Mouse (Mus musculus) heart, embryonic 15.5 days (tissue): ENCODE results near the gene Klf2. TPM values are rescaled to one million over a fixed set of nuclear protein-coding genes. Genes with fewer than 3 reads are reported as not detected.

Experiments used
- ATAC-seq: fragments of 200-750 bp; cut with Nextera tagmentation; replicated peaks from 2 replicates; pipeline ENCODE4 v1.8.0; 2017; ENCODE audit warnings: low read depth, moderate TSS enrichment; ENCODE audit not compliant: insufficient number of reproducible peaks, insufficient read depth, low FRiP score
- H3K27ac ChIP-seq: fragments of 300-500 bp; sonication (generic); 2 replicates; pipeline ENCODE4 v1.5.1; 2015; ENCODE audit warnings: mild to moderate bottlenecking, inconsistent platforms
- H3K27me3 ChIP-seq: fragments of 300-500 bp; sonication (generic); 2 replicates; pipeline ENCODE4 v1.6.1; 2015; ENCODE audit warnings: inconsistent platforms
- H3K36me3 ChIP-seq: fragments of 300-500 bp; sonication (generic); 2 replicates; pipeline ENCODE4 v1.6.1; 2015; ENCODE audit warnings: mild to moderate bottlenecking, inconsistent platforms
- H3K4me1 ChIP-seq: fragments of 300-500 bp; sonication (generic); replicated peaks from 2 replicates; pipeline ENCODE4 v1.6.1; 2015; ENCODE audit warnings: inconsistent platforms
- H3K4me2 ChIP-seq: fragments of 300-500 bp; sonication (generic); 2 replicates; pipeline ENCODE4 v1.6.1; 2015; ENCODE audit warnings: inconsistent platforms, mild to moderate bottlenecking, moderate library complexity
- H3K4me3 ChIP-seq: fragments of 300-500 bp; sonication (generic); 2 replicates; pipeline ENCODE4 v1.5.1; 2015; ENCODE audit warnings: mild to moderate bottlenecking, inconsistent platforms
- H3K9ac ChIP-seq: fragments of 300-500 bp; sonication (generic); 2 replicates; pipeline ENCODE4 v1.6.1; 2015; ENCODE audit warnings: mild to moderate bottlenecking, inconsistent platforms
- H3K9me3 ChIP-seq: fragments of 300-500 bp; sonication (generic); replicated peaks from 2 replicates; pipeline ENCODE4 v1.6.1; 2016; ENCODE audit warnings: inconsistent platforms
- WGBS: fragments of 180-500 bp; shearing (Covaris S2); methylation state at CpG from one replicate; pipeline ENCODE4 v1.1.7; 2015; ENCODE audit warnings: mixed read lengths; 5-methylcytosine and 5-hydroxymethylcytosine counted together
- polyA plus RNA-seq: library from polyadenylated mRNA; unstranded; fragments of >200 nt; fragmentation: Nextera tagmentation; extraction: Ambion mirVana; gene quantifications from 2 replicates; pipeline ENCODE4 v1.2.1, GENCODE M21; 2015

The Klf2 gene
- polyA plus RNA-seq, 1 experiment from 2014 or later = 18.5 TPM

- Histone ChIP-seq H3K9me3 (no peaks in the 10 kb centered on the region), H3K36me3 (no peaks in the 10 kb centered on the region), H3K27ac (no peak overlapping the region), H3K27me3 (no peaks in the 10 kb centered on the region), H3K4me3 (no peak overlapping the region), H3K4me1 (peaks cover 20% of the 10 kb centered on the region), H3K9ac (no peak overlapping the region), H3K4me2 (no peak overlapping the region)
- no peak for ATAC-seq
- WGBS = 62% methylated on average over 2 of the region's 2 CpGs
Observed at GRCm38 (mm10) chr8:72291104-72291503, 27.7 kb upstream of the Klf2 start.

GRCm38 (mm10) chr8:72293309-72293708, 25.5 kb upstream of the Klf2 start:
- Histone ChIP-seq H3K9ac (no peak overlapping the region), H3K4me3 (no peak overlapping the region), H3K4me2 (no peak overlapping the region), H3K36me3 (no peaks in the 10 kb centered on the region), H3K27me3 (no peaks in the 10 kb centered on the region), H3K27ac (no peak overlapping the region), H3K4me1 (peaks cover 26% of the 10 kb centered on the region), H3K9me3 (no peaks in the 10 kb centered on the region)
- ATAC-seq = no peak

- WGBS = 41% methylated on average over 3 of the region's 3 CpGs
- no peak for ATAC-seq
Observed at GRCm38 (mm10) chr8:72295125-72295524, 23.7 kb upstream of the Klf2 start.

GRCm38 (mm10) chr8:72295679-72296078, 23.2 kb upstream of the Klf2 start:
- Histone ChIP-seq H3K4me3 (no peak overlapping the region), H3K4me2 (peak overlapping the region; percentile 28), H3K4me1 (peaks cover 26% of the 10 kb centered on the region), H3K36me3 (no peaks in the 10 kb centered on the region), H3K9ac (no peak overlapping the region), H3K27me3 (no peaks in the 10 kb centered on the region), H3K27ac (peak overlapping the region; percentile 91), H3K9me3 (no peaks in the 10 kb centered on the region)
- ATAC-seq = peak; percentile 97
- WGBS = 9% methylated on average over 8 of the region's 8 CpGs

More at GRCm38 (mm10) chr8:72295125-72295524, 23.7 kb upstream of the Klf2 start:
- Histone ChIP-seq H3K4me3 (no peak overlapping the region), H3K27ac (peak overlapping the region; percentile 91), H3K4me2 (peak overlapping the region; percentile 28), H3K4me1 (peaks cover 26% of the 10 kb centered on the region), H3K9ac (no peak overlapping the region), H3K36me3 (no peaks in the 10 kb centered on the region), H3K27me3 (no peaks in the 10 kb centered on the region), H3K9me3 (no peaks in the 10 kb centered on the region)

GRCm38 (mm10) chr8:72296561-72296960, 22.3 kb upstream of the Klf2 start:
- H3K4me2 ChIP-seq = no peak overlapping the region
- no peaks in the 10 kb centered on the region for H3K9me3 ChIP-seq
- H3K4me3 ChIP-seq = no peak overlapping the region
- WGBS = 91% methylated on average over 8 of the region's 8 CpGs
- ATAC-seq = no peak
- no peaks in the 10 kb centered on the region for H3K36me3 ChIP-seq
- no peaks in the 10 kb centered on the region for H3K27me3 ChIP-seq
- H3K27ac ChIP-seq = peak overlapping the region; percentile 91
- H3K9ac ChIP-seq = no peak overlapping the region
- H3K4me1 ChIP-seq = peaks cover 26% of the 10 kb centered on the region

- no peaks in the 10 kb centered on the region for H3K36me3 ChIP-seq
- peaks cover 37% of the 10 kb centered on the region for H3K4me1 ChIP-seq
- no peak overlapping the region for H3K27ac ChIP-seq
- no peaks in the 10 kb centered on the region for H3K27me3 ChIP-seq
- H3K9me3 ChIP-seq = no peaks in the 10 kb centered on the region
- H3K4me2 ChIP-seq = no peak overlapping the region
- 90% methylated on average over 1 of the region's 1 CpGs for WGBS
- H3K4me3 ChIP-seq = no peak overlapping the region
- no peak for ATAC-seq
- H3K9ac ChIP-seq = no peak overlapping the region
Observed at GRCm38 (mm10) chr8:72298928-72299327, 19.9 kb upstream of the Klf2 start.

- Histone ChIP-seq H3K4me3 (no peak overlapping the region), H3K9me3 (no peaks in the 10 kb centered on the region), H3K36me3 (no peaks in the 10 kb centered on the region), H3K9ac (no peak overlapping the region), H3K4me2 (no peak overlapping the region), H3K4me1 (peaks cover 20% of the 10 kb centered on the region), H3K27ac (peak overlapping the region; percentile 17; the same call in 1 of the 2 replicates), H3K27me3 (no peaks in the 10 kb centered on the region)
- ATAC-seq = no peak
- WGBS = 76% methylated on average over 9 of the region's 9 CpGs
Observed at GRCm38 (mm10) chr8:72300654-72301400, 18.0 kb upstream of the Klf2 start.

GRCm38 (mm10) chr8:72301497-72301896, 17.3 kb upstream of the Klf2 start:
- Histone ChIP-seq H3K4me3 (no peak overlapping the region), H3K9ac (no peak overlapping the region), H3K27me3 (no peaks in the 10 kb centered on the region), H3K4me2 (no peak overlapping the region), H3K4me1 (peaks cover 15% of the 10 kb centered on the region), H3K36me3 (no peaks in the 10 kb centered on the region), H3K9me3 (no peaks in the 10 kb centered on the region), H3K27ac (no peak overlapping the region)
- 84% methylated on average over 5 of the region's 5 CpGs for WGBS
- ATAC-seq = no peak

- H3K36me3 ChIP-seq = no peaks in the 10 kb centered on the region
- peaks cover 15% of the 10 kb centered on the region for H3K4me1 ChIP-seq
- H3K9ac ChIP-seq = no peak overlapping the region
- no peak overlapping the region for H3K4me3 ChIP-seq
- H3K27me3 ChIP-seq = no peaks in the 10 kb centered on the region
- peak; percentile 38; the same call in 1 of the 2 replicates for ATAC-seq
- H3K4me2 ChIP-seq = peak overlapping the region; percentile 32; the same call in 1 of the 2 replicates
- H3K27ac ChIP-seq = peak overlapping the region; percentile 71
- WGBS = 47% methylated on average over 8 of the region's 8 CpGs
- H3K9me3 ChIP-seq = no peaks in the 10 kb centered on the region
Observed at GRCm38 (mm10) chr8:72302986-72303612, 15.7 kb upstream of the Klf2 start.

GRCm38 (mm10) chr8:72303633-72304032, 15.2 kb upstream of the Klf2 start:
- H3K27ac ChIP-seq = peak overlapping the region; percentile 71
- H3K4me3 ChIP-seq = no peak overlapping the region
- H3K9me3 ChIP-seq = no peaks in the 10 kb centered on the region
- ATAC-seq = peak; percentile 44; the same call in 1 of the 2 replicates
- H3K9ac ChIP-seq = no peak overlapping the region
- no peaks in the 10 kb centered on the region for H3K27me3 ChIP-seq
- H3K4me1 ChIP-seq = peaks cover 21% of the 10 kb centered on the region
- 26% methylated on average over 8 of the region's 8 CpGs for WGBS
- no peaks in the 10 kb centered on the region for H3K36me3 ChIP-seq
- peak overlapping the region; percentile 32; the same call in 1 of the 2 replicates for H3K4me2 ChIP-seq

- Histone ChIP-seq H3K27ac (no peak within 1 kb of the TSS), H3K4me2 (no peak within 1 kb of the TSS), H3K27me3 (no peaks in the 10 kb centered on the region), H3K36me3 (no peaks in the 10 kb centered on the region), H3K9me3 (no peaks in the 10 kb centered on the region), H3K9ac (no peak within 1 kb of the TSS), H3K4me1 (peaks cover 34% of the 10 kb centered on the region), H3K4me3 (no peak within 1 kb of the TSS)
- ATAC-seq = no peak
- WGBS = 79% methylated on average over 16 of the region's 16 CpGs
Observed at GRCm38 (mm10) chr8:72305210-72305905, 13.5 kb upstream of the Klf2 start, which contains the start of gene Gm10282. Gm10282 (minus strand) TSS chr8:72305260.
